Mouse (Mus musculus): ENCODE measurements around the gene Sh2d3c.

DNA sequence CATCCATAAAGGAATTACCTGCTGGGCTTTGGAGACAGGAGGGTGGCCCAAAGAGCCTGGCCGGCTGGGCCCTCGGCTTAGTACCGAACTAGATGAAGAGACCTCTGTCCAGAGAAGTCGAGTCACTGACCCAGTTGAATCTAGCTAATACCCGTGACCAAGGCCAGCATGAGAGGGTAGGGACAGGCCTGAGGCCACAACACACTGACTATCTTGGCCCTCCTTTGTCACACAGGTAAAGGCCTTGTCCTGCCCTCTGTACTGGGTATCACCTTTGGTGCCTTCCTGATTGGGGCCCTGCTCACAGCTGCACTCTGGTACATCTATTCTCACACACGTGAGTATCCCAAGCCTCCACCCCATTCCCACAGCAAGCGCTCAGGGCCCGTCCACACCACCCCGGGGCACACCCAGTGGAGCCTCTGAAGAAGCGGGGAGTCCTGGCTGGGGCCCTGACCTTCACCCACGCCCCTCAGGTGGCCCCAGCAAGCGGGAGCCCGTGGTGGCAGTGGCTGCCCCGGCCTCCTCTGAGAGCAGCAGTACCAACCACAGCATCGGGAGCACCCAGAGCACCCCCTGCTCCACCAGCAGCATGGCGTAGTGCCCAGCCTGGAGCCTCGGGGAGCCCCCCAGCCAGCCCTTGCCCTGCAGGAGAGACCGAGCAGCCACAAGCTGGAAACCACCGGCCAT is 39.7 kb upstream of the Sh2d3c start:
- TF ChIP-seq CTCF (IDR thresholded peaks at IDR 0.05; ENCODE audit: low read depth) = no peak
- TF ChIP-seq EP300 (IDR thresholded peaks at IDR 0.05; ENCODE audit: low read depth) = no peak
